Mouse (Mus musculus) brown adipose tissue, adult 24 weeks (tissue): ENCODE data around the gene Islr2. TPM values are rescaled to one million over a fixed set of nuclear protein-coding genes. Genes with fewer than 3 reads are reported as not detected.

Source experiments
- H3K27ac ChIP-seq: fragments of 200-500 bp; replicated peaks from 2 replicates; pipeline ENCODE4 v1.5.1; 2012; ENCODE audit warnings: low read depth, mild to moderate bottlenecking, low read length
- H3K4me1 ChIP-seq: fragments of 200-500 bp; 2 replicates; pipeline ENCODE4 v1.6.1; 2012; ENCODE audit warnings: low read length, mixed read lengths; ENCODE audit not compliant: control insufficient read depth, insufficient read depth, insufficient read length
- H3K4me3 ChIP-seq: fragments of 200-500 bp; 2 replicates; pipeline ENCODE4 v1.5.1; 2012; ENCODE audit warnings: low read depth, mild to moderate bottlenecking, low read length, moderate library complexity; ENCODE audit not compliant: insufficient read depth
- polyA plus RNA-seq: library from polyadenylated mRNA; stranded (reverse); fragments of >200 nt; gene quantifications from 2 replicates; pipeline ENCODE4 v1.2.4, GENCODE M21; 2012; ENCODE audit not compliant: missing spikeins, insufficient read depth, insufficient read length

The Islr2 gene
- polyA plus RNA-seq, 1 experiment, result 1.8 TPM

- Histone ChIP-seq H3K4me1 (no peaks in the 10 kb centered on the region), H3K4me3 (peak overlapping the region; percentile 4; the same call in 1 of the 2 replicates), H3K27ac (no peak overlapping the region)
These were observed 46.3 kb downstream of the Islr2 start for GRCm38 (mm10) chr9:58157838-58158237.

- no peaks in the 10 kb centered on the region for H3K4me1 ChIP-seq
These were observed 47.1 kb downstream of the Islr2 start for GRCm38 (mm10) chr9:58156819-58157560.

GRCm38 (mm10) chr9:58155366-58155765, 48.8 kb downstream of the Islr2 start:
- H3K4me3 ChIP-seq, result no peak overlapping the region
- H3K27ac ChIP-seq, result no peak overlapping the region
- H3K4me1 ChIP-seq, result no peaks in the 10 kb centered on the region

More at GRCm38 (mm10) chr9:58156819-58157560, 47.1 kb downstream of the Islr2 start:
- no peak overlapping the region for H3K27ac ChIP-seq
- H3K4me3 ChIP-seq, result 0 out of 2 replicates have a peak overlapping the region, but pooled peaks have one; percentile 4

GRCm38 (mm10) chr9:58153095-58153494, 51.0 kb downstream of the Islr2 start:
- H3K4me3 ChIP-seq, result no peak overlapping the region
- no peaks in the 10 kb centered on the region for H3K4me1 ChIP-seq
- no peak overlapping the region for H3K27ac ChIP-seq

- H3K27ac ChIP-seq, result no peak overlapping the region
- H3K4me1 ChIP-seq, result no peaks in the 10 kb centered on the region
- no peak overlapping the region for H3K4me3 ChIP-seq
These were observed 53.3 kb downstream of the Islr2 start for GRCm38 (mm10) chr9:58150733-58151361.

GRCm38 (mm10) chr9:58148806-58149205, 55.3 kb downstream of the Islr2 start:
- H3K4me1 ChIP-seq, result no peaks in the 10 kb centered on the region
- H3K27ac ChIP-seq, result no peak overlapping the region
- no peak overlapping the region for H3K4me3 ChIP-seq

Other genes with a start within 250 kb of the Islr2 start
- not detected in 2 replicates for gene Cyp11a1, start 197.9 kb downstream of the Islr2 start, polyA plus RNA-seq
- gene Stra6, start 140.5 kb downstream of the Islr2 start, polyA plus RNA-seq, result not detected in 2 replicates
- gene Ccdc33, start 85.5 kb downstream of the Islr2 start, polyA plus RNA-seq, result not detected in 2 replicates
- 8.8 and 17.5 TPM in 2 replicates for gene Islr, start within 50 bp of the Islr2 start, polyA plus RNA-seq
- gene Pml, start 45.5 kb upstream of the Islr2 start, polyA plus RNA-seq, result 6.6 and 9.4 TPM in 2 replicates
- gene Stoml1, start 48.8 kb upstream of the Islr2 start, polyA plus RNA-seq, result 7.9 and 8.1 TPM in 2 replicates
- 8.1 and 13.8 TPM in 2 replicates for gene Loxl1, start 108.9 kb upstream of the Islr2 start, polyA plus RNA-seq
- not detected in 2 replicates for gene Tbc1d21, start 166.1 kb upstream of the Islr2 start, polyA plus RNA-seq